Mouse (Mus musculus) spleen, adult 2 months (tissue): ENCODE data around the gene Gm10961. TPM values are rescaled to one million over a fixed set of nuclear protein-coding genes. Genes with fewer than 3 reads are reported as not detected.

Experiments
- DNase-seq, 2 experiments: peaks; one replicate each; pipeline versions ENCODE4 v3.0.0 to v3.0.0-alpha.2; 2012 to 2021; ENCODE audit warnings: low spot score in 2 of 2, low read depth in 1 of 2
- H3K27ac ChIP-seq: fragments of 200-500 bp; 2 replicates; pipeline ENCODE4 v1.5.1; 2012; ENCODE audit warnings: low read length, inconsistent platforms; ENCODE audit not compliant: insufficient read depth
- H3K27me3 ChIP-seq: fragments of 200-500 bp; 2 replicates; pipeline ENCODE4 v1.6.1; 2012; ENCODE audit warnings: mild to moderate bottlenecking, moderate library complexity, low read length, inconsistent platforms; ENCODE audit not compliant: control insufficient read depth, insufficient read depth
- H3K36me3 ChIP-seq: fragments of 200-500 bp; 2 replicates; pipeline ENCODE4 v1.6.1; 2012; ENCODE audit warnings: mild to moderate bottlenecking, low read length, inconsistent platforms; ENCODE audit not compliant: control insufficient read depth, insufficient read depth
- H3K4me1 ChIP-seq: fragments of 200-500 bp; 2 replicates; pipeline ENCODE4 v1.6.1; 2011; ENCODE audit warnings: inconsistent platforms; ENCODE audit not compliant: control insufficient read depth, insufficient read depth, insufficient read length
- H3K4me3 ChIP-seq: fragments of 200-500 bp; 2 replicates; pipeline ENCODE4 v1.5.1; 2011; ENCODE audit warnings: mild to moderate bottlenecking, inconsistent platforms; ENCODE audit not compliant: insufficient read depth, insufficient read length; ENCODE audit errors: extremely low read depth
- CTCF ChIP-seq: fragments of 200-500 bp; IDR thresholded peaks from 2 replicates; pipeline ENCODE4 v1.5.1; 2011; ENCODE audit warnings: mild to moderate bottlenecking, inconsistent platforms; ENCODE audit not compliant: insufficient read depth, insufficient read length, insufficient replicate concordance; ENCODE audit errors: extremely low read depth
- POLR2A ChIP-seq: fragments of 200-500 bp; IDR thresholded peaks from 2 replicates; pipeline ENCODE4 v1.6.1; 2011; ENCODE audit warnings: low read depth, low read length, inconsistent platforms
- WGBS: fragments of 180-500 bp; shearing (Covaris S2); methylation state at CpG from one replicate; pipeline ENCODE4 v1.1.7; 2018; 5-methylcytosine and 5-hydroxymethylcytosine counted together
- polyA plus RNA-seq: library from polyadenylated mRNA; depleted of rRNA; stranded (reverse); fragments of >200 nt; gene quantifications from 2 replicates; pipeline ENCODE4 v1.2.3, GENCODE M21; 2012

The Gm10961 gene
- polyA plus RNA-seq, 1 experiment = not detected

GRCm38 (mm10) chr3:107593632-107594031, 37.5 kb upstream of the Gm10961 start:
- WGBS = 27% methylated on average over 2 of the region's 2 CpGs

GRCm38 (mm10) chr3:107594662-107595263, 36.4 kb upstream of the Gm10961 start, which contains the start of gene Alx3:
Gene Alx3 (plus strand): TSS chr3:107595031.
- H3K4me1 ChIP-seq = peaks cover 7% of the 10 kb centered on the region
- peaks cover 30% of the 10 kb centered on the region for H3K27me3 ChIP-seq
- no peaks in the 10 kb centered on the region for H3K36me3 ChIP-seq
- H3K4me3 ChIP-seq = peak within 1 kb of the TSS; percentile 5; the same call in 1 of the 2 replicates
- no peak within 1 kb of the TSS for H3K27ac ChIP-seq
- no peak for DNase-seq
- TF ChIP-seq POLR2A = no peak
- TF ChIP-seq CTCF = no peak
- 4% methylated on average over 45 of the region's 46 CpGs for WGBS

More at GRCm38 (mm10) chr3:107593632-107594031, 37.5 kb upstream of the Gm10961 start:
- H3K36me3 ChIP-seq = no peaks in the 10 kb centered on the region
- TF ChIP-seq CTCF (no peak), POLR2A (no peak)
- DNase-seq = no peak
- H3K27me3 ChIP-seq = peaks cover 30% of the 10 kb centered on the region
- no peak overlapping the region for H3K27ac ChIP-seq
- H3K4me1 ChIP-seq = peaks cover 7% of the 10 kb centered on the region
- no peak overlapping the region for H3K4me3 ChIP-seq

- TF ChIP-seq CTCF (no peak), POLR2A (no peak)
- WGBS = 4% methylated on average over 50 of the region's 50 CpGs
- H3K27ac ChIP-seq = no peak overlapping the region
- H3K4me3 ChIP-seq = peak overlapping the region; percentile 5; the same call in 1 of the 2 replicates
- no peak for DNase-seq
- H3K4me1 ChIP-seq = peaks cover 7% of the 10 kb centered on the region
- no peaks in the 10 kb centered on the region for H3K36me3 ChIP-seq
- peaks cover 30% of the 10 kb centered on the region for H3K27me3 ChIP-seq
Measured at GRCm38 (mm10) chr3:107595264-107595937, 35.7 kb upstream of the Gm10961 start.

GRCm38 (mm10) chr3:107595938-107596461, 35.1 kb upstream of the Gm10961 start:
- no peak for TF ChIP-seq POLR2A
- TF ChIP-seq CTCF = no peak
- Histone ChIP-seq H3K27ac (no peak overlapping the region), H3K27me3 (peaks cover 30% of the 10 kb centered on the region), H3K4me3 (no peak overlapping the region), H3K36me3 (no peaks in the 10 kb centered on the region), H3K4me1 (peaks cover 7% of the 10 kb centered on the region)
- no peak for DNase-seq
- WGBS = 6% methylated on average over 34 of the region's 34 CpGs

GRCm38 (mm10) chr3:107596559-107596958, 34.6 kb upstream of the Gm10961 start:
- no peak overlapping the region for H3K27ac ChIP-seq
- WGBS = 4% methylated on average over 26 of the region's 26 CpGs
- H3K4me3 ChIP-seq = no peak overlapping the region
- TF ChIP-seq CTCF = no peak
- TF ChIP-seq POLR2A = no peak
- no peaks in the 10 kb centered on the region for H3K36me3 ChIP-seq
- H3K4me1 ChIP-seq = peaks cover 7% of the 10 kb centered on the region
- no peak for DNase-seq
- peaks cover 30% of the 10 kb centered on the region for H3K27me3 ChIP-seq

GRCm38 (mm10) chr3:107597134-107597533, 34.0 kb upstream of the Gm10961 start:
- no peak for DNase-seq
- no peak overlapping the region for H3K27ac ChIP-seq
- H3K36me3 ChIP-seq = no peaks in the 10 kb centered on the region
- TF ChIP-seq POLR2A (no peak), CTCF (no peak)
- WGBS = 9% methylated on average over 24 of the region's 24 CpGs
- peaks cover 7% of the 10 kb centered on the region for H3K4me1 ChIP-seq
- H3K27me3 ChIP-seq = peaks cover 30% of the 10 kb centered on the region
- no peak overlapping the region for H3K4me3 ChIP-seq

GRCm38 (mm10) chr3:107597586-107598389, 33.3 kb upstream of the Gm10961 start:
- TF ChIP-seq POLR2A = no peak
- TF ChIP-seq CTCF = no peak
- DNase-seq = no peak
- Histone ChIP-seq H3K27ac (no peak overlapping the region), H3K27me3 (peaks cover 28% of the 10 kb centered on the region), H3K4me1 (peaks cover 7% of the 10 kb centered on the region), H3K36me3 (no peaks in the 10 kb centered on the region), H3K4me3 (no peak overlapping the region)
- WGBS = 19% methylated on average over 22 of the region's 22 CpGs
